Mouse (Mus musculus): ENCODE measurements around the gene 2900026A02Rik.

The 2900026A02Rik gene

GRCm38 (mm10) chr5:113175976-113176375 lies 45.1 kb downstream of the 2900026A02Rik start:
- DNase-seq (ENCODE audit: low spot score in 2 of 2): no peak

- DNase-seq (ENCODE audit: low spot score in 2 of 2): no peak
These were observed 45.9 kb downstream of the 2900026A02Rik start for GRCm38 (mm10) chr5:113174916-113175692.

GRCm38 (mm10) chr5:113173318-113173717 lies 47.7 kb downstream of the 2900026A02Rik start:
- DNase-seq (ENCODE audit: low spot score in 2 of 2): peak; percentile 69 to 72

GRCm38 (mm10) chr5:113171968-113172578 lies 49.0 kb downstream of the 2900026A02Rik start:
- DNase-seq (ENCODE audit: low spot score in 2 of 2): no peak

- DNase-seq (ENCODE audit: low spot score in 2 of 2): no peak
These were observed 50.8 kb downstream of the 2900026A02Rik start for GRCm38 (mm10) chr5:113170064-113170754.

GRCm38 (mm10) chr5:113167733-113168132 lies 53.3 kb downstream of the 2900026A02Rik start:
- DNase-seq (ENCODE audit: low spot score in 2 of 2): peak in 1 of 2 experiments; percentile 76

- no peak for DNase-seq (ENCODE audit: low spot score in 2 of 2)
These were observed 55.6 kb downstream of the 2900026A02Rik start for GRCm38 (mm10) chr5:113165481-113165880.

GRCm38 (mm10) chr5:113164873-113165441 lies 56.1 kb downstream of the 2900026A02Rik start:
- peak; percentile 73 to 76 for DNase-seq (ENCODE audit: low spot score in 2 of 2)

- no peak for DNase-seq (ENCODE audit: low spot score in 2 of 2)
These were observed 56.6 kb downstream of the 2900026A02Rik start for GRCm38 (mm10) chr5:113164448-113164847.

GRCm38 (mm10) chr5:113163116-113163515 lies 57.9 kb downstream of the 2900026A02Rik start:
- no peak for DNase-seq (ENCODE audit: low spot score in 2 of 2)

GRCm38 (mm10) chr5:113162699-113163098 lies 58.3 kb downstream of the 2900026A02Rik start:
- DNase-seq (ENCODE audit: low spot score in 2 of 2): no peak

- DNase-seq (ENCODE audit: low spot score in 2 of 2): no peak
These were observed 59.5 kb downstream of the 2900026A02Rik start for GRCm38 (mm10) chr5:113161576-113161975.

- DNase-seq (ENCODE audit: low spot score in 2 of 2): no peak
These were observed 60.7 kb downstream of the 2900026A02Rik start for GRCm38 (mm10) chr5:113160320-113160719.

- no peak for DNase-seq (ENCODE audit: low spot score in 2 of 2)
These were observed 62.2 kb downstream of the 2900026A02Rik start for GRCm38 (mm10) chr5:113158759-113159355.

GRCm38 (mm10) chr5:113157588-113157987 lies 63.4 kb downstream of the 2900026A02Rik start:
- DNase-seq (ENCODE audit: low spot score in 2 of 2): no peak

GRCm38 (mm10) chr5:113157006-113157405 lies 64.0 kb downstream of the 2900026A02Rik start:
- no peak for DNase-seq (ENCODE audit: low spot score in 2 of 2)

- peak; percentile 71 to 81 for DNase-seq (ENCODE audit: low spot score in 2 of 2)
These were observed 65.9 kb downstream of the 2900026A02Rik start for GRCm38 (mm10) chr5:113155133-113155532.

GRCm38 (mm10) chr5:113154441-113154840 lies 66.6 kb downstream of the 2900026A02Rik start:
- DNase-seq (ENCODE audit: low spot score in 2 of 2): no peak

GRCm38 (mm10) chr5:113153508-113153830 lies 67.6 kb downstream of the 2900026A02Rik start:
- DNase-seq (ENCODE audit: low spot score in 2 of 2): no peak

- peak in 1 of 2 experiments; percentile 68 for DNase-seq (ENCODE audit: low spot score in 2 of 2)
These were observed 68.2 kb downstream of the 2900026A02Rik start for GRCm38 (mm10) chr5:113152663-113153507.

GRCm38 (mm10) chr5:113151554-113152103 lies 69.4 kb downstream of the 2900026A02Rik start:
- no peak for DNase-seq (ENCODE audit: low spot score in 2 of 2)

Measured in urinary bladder, postnatal 4 days (tissue).